Mouse (Mus musculus): ENCODE measurements around the gene Slc39a7.
"Not testable (repeated sequence)": the region's sequence is repeated elsewhere in the genome, so short reads cannot be mapped to it uniquely, and the experiment has no call there.

The Slc39a7 gene

DNA sequence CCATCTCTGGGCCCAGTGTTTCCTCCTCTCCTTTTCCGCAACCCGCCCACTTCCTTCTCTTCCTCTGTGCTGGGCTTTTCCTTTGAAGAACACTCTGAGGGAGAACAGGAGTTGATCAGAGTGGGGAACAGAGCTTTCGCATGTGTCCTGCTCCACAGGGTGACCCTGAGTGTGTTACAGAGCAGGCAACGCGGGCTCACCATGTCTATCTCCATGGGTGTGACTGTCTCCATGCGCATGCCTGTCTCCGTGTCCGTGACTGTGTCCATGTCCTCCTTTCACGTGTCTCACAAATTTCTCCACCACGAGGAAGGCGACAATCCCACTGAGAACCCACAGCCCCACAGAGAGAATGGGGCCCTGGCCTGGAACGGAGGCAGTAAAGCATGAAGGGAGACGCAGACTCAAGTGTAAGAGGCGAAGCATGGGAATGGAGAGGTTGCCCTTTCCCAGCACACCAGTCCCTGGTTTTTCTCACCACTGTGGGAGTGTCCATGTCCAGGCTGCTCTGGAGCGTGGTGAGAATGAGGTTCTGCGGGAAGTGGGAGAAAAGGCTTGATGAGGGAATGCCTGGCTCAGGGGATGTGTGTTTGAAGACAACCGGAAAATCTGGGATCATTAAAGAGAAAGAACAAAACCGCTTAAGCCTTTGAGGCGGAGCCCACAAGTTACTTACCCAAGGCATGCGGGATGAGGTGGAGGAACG is 1.4 kb downstream of the Slc39a7 start:
- peak; percentile 17 for DNase-seq (ENCODE audit: low spot score)

DNA sequence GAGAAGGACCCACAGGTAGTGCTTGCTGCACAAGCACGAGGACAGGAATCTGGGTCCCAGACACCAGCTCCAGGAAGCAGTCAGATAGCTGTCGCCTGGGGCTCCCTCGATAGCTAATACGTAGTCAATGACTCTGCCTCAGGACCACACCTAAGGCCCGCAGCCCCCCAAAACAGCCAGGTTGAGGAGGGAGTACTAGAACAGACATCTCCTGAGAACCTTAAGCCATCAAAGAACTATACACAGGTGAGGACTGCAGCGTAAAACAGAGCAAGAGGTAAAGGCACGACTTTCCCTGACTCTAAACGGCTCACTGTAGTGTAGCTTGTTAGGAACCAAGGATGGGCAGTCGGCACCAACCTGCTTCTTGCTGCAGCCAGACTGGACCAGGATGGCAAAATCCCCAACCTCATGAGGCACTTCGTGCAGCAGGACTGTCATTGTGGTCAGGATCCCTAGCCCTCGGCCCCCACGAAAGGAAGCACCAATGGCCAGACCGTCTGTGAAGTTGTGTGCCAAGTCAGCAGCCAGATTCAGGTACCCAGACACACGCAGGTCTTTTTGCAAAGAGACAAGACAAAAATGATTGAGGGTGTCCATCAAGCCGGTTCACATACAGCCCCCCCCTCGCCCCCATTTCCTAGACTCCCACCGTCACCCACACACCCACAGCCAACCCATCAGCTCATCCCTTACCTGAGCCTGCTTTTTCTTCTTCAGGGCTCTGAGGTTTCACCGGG is 2.2 kb downstream of the Slc39a7 start:
- no peak for DNase-seq (ENCODE audit: low spot score)

DNA sequence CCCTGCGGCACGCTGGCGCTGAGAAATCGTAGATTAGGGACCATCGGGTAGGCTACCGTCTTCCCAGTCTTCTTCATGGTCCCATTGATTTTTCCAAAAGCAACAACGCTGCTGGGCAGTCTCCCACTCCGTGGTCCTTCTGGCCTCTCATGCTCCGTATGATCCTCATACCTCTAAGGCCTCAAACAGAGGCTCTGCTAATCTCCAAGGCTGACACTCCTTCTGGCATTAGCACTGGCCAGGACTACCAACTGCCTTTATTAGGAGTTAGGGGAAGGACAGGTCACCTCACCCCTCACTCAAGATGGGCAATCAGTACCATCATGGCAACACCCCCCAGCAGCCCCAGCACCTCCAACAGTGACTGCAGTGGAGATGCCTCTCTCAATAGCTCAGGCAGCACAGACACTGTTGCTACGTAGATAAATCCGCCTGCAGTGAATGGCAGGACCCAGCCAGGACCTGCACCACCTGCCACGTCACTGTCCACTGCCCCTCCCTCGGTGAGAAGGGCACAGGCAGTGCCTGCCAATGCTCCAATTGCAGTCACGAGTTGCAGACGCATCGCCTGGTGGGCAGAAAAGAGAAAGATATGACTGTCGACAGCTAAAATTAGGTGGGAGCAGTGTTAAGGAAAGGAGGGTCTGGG is 2.9 kb downstream of the Slc39a7 start:
- no peak for DNase-seq (ENCODE audit: low spot score)

DNA sequence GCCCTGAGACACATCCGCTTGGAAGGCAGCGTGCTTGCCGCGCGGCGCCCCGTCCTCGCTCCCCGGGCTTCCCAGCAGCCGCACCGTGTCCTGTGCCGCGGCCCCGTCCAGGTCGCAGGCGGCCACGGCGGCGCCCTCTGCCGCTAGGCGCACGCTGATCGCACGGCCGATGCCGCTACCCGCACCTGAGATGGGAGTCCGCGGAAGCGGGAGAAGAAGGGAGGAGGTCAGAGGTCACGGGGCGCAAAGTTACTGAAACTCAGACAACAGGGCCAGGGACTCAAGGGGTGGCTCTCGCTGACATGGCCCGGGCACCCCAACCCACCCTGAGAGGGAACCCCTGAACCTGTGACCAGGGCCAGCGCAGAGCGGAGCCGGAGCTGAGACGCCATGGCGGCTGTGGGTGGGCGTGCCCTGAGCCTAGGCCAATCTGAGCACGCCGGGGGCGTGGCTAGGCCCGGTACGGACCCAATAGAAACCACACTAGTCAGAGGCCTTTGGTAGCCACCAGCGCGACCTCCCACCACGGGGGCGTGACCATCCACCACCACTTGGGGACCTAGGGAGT is 3.7 kb downstream of the Slc39a7 start, which contains the start of gene H2-Ke6:
Gene H2-Ke6, minus strand, starts transcription at position 405 of the 568 bp plus-strand sequence.
- DNase-seq (ENCODE audit: low spot score) = peak; percentile 95

DNA sequence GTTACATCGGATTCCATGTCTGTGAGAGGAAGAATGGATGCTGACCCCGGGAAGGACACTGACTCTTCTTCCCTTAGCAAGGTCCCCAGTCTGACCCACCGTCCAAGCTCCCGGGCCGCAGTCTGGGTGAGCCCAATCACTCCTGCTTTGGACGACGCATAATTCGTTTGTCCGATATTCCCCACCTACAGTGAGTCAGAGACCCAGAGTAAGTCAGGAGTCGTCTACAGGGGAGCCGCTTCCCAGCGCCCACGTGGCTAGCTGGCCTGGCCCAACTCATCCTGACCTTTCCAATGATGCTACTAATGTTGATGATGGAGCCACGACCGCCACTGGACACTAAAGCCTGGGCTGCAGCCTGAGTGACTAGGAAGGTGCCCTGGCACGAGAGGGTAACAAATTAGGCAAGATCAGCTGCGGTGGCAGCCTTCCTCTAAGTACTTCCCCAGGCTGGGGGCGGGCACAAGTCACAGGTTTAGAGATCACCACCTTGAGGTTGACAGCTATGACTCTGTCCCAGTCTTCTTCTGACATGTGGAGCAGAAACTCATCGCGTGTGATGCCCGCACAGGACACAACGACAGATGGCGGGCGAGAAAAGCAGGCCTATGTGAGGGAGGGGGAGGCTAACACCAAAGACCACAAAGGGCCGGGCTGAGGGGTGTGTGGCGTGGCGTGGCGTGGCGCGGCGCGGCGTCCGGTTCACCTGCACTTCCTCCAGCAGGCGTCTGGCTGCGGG is 4.4 kb downstream of the Slc39a7 start:
- peak; percentile 26 for DNase-seq (ENCODE audit: low spot score)

DNA sequence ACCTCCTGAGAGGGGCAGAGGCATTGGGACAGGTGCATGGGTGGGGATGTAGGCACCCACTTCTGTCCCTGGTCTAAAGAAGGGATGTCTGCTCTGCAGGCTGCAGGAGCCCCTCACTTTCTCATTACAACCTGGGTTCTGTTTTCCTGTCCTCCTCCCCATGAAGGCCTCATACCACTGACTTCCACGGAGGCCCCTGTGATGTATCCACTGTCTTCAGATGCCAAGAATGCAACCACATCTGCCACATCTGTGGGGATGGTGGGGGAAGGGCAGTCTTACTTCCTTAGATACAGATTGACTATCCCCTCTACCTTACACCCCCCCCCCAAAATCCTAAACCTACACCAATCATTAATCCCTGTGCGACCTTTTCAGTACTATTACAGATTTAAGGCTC is 5.3 kb downstream of the Slc39a7 start:
- peak; percentile 11 for DNase-seq (ENCODE audit: low spot score)

DNA sequence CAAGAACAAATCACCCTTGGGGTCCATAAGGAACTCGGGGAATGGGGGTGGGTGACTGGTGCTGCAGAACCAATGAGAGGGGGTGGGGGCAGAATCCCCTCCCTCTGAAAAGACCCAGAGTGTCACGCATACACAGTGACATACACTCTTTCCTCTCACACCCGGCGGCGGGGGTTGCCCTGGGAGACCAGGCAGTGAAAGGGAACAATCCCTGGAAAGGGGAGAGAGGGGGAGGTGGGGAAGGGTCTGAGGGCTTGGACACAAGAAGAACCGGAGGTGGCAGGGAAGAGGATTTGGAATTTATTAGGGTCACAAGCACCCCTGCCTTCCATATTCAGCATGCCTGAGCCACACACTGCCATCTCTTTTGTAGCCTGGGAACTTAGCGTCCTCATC is 5.7 kb downstream of the Slc39a7 start:
- DNase-seq (ENCODE audit: low spot score) = no peak

DNA sequence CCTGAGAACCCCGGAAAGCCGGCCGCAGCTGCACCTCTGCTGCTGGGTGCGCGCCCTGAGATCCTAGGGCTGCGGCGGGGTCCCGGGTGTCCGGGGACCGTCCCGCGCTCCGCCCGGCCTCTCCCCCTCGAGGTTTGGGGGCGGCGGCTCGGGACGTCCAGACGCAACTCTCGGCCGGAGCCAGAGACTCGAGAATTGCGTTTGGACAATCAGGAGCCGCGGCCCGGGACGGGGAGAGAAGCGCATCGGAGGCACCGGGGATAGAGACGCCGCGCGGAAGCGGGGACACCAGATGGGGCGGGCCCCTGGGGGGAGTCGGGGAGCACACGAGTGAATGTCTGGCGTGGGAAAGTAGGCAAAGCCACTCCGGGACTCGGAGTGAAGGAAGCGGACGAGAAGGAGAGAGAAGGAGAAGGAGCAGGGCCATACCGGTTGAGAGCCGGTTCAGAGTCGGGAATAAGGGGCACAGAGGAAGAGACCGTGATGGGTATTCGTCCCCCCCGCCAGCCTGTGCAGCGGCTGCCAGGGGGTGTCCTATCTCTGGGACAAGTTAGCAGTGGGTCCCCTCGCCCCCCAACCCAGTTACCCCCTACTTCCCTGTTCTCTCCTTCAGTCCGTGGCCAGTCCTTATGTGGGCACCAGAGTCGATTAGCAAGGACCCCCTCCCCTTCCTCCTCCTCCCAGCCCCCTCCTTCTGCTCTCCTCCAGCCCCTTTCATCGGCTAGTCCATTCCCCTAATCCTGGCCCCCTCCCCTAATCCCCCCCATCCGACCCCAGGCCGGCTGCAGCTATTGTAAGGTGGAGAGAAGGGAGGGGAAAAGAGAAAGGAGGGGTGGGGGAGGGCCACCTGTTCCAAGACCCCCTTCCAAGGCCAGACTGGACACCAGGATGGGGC is 6.4 kb downstream of the Slc39a7 start:
- DNase-seq (ENCODE audit: low spot score) = no peak

DNA sequence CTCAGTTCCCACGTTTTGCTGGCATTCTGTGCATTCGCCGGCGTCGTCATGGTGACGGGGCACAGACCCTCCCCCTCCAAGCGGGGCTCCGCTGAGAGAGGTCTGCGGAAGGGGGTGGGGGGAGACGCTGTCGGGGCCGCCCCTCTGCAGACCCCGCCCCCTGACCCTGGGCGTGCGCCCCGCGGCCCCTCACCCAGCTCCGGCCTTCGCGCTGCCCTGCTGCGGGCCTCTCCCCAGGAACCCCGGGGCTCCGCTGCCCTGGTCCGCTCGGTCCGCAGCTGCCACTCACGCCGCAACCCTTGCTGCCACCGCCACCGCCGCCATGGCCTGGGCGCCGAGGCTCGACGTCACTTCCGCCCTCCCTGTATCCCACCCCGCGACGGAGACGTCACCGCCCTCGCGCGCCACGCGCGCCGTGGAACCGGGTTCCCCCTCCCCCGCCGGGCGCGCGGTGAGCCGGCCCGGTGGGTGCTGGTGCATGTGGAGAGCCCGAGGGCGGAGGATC is 7.1 kb downstream of the Slc39a7 start, which contains the start of gene Ring1:
Gene Ring1, minus strand, starts transcription at position 364 of the 505 bp plus-strand sequence.
- DNase-seq (ENCODE audit: low spot score) = peak; percentile 88

DNA sequence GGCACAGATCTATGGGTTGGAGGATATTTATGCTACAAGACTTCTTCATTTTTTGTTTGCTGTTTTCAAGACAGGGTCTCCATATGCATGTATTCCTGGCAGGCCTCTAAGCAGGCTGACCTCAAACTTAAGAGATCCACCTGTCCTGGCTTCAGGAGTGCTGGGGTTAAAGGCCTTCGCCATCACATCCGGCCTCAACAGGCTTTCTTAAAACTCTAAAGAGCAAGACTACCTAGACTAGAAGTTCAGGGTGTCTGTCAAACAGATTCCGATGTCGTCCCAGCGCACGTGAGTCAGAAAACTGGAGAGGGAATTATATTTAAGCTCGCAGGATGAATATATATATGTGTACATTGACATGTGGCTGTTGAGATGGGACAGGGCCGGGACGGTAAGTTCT is 7.8 kb downstream of the Slc39a7 start:
- DNase-seq (ENCODE audit: low spot score) = no peak

DNA sequence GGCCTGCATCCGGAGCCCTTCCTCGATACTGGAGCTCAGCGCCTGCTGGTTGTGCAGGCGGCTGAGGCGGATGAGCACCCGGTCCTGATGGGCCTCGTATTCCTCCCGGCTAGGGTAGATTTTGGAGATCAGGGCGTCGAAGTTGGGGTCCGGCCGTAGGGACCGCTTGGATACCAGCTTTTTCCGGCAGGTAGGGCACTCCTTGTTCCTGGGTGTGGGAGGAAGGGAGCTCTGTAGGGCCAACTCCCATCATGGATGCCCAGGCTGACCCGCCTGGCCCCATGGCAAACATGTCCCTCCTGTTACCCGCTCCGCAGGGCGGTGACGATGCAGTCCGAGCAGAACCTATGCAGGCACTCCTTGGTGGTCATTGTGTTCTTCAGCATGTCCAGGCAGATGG is 8.5 kb downstream of the Slc39a7 start:
- DNase-seq (ENCODE audit: low spot score) = peak; percentile 25

DNA sequence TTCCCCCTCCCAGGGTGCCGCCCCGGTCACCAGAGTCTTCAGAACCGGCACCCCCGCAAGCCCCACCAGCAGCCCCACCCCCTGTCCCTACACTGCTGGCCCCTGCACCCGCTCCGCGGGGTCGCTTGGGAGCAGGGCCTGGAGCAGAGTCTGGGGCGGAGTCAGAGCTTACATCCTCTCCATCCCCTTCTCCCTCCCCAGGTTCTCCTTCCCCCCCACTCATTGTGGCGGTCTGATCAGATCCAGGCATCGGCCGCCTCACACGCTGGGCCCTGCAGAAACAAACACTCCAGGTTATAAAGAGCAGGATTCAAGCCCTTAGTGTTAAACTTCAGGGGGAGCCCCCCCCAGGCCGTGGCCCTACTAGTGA is 9.1 kb downstream of the Slc39a7 start:
- DNase-seq (ENCODE audit: low spot score) = no peak

DNA sequence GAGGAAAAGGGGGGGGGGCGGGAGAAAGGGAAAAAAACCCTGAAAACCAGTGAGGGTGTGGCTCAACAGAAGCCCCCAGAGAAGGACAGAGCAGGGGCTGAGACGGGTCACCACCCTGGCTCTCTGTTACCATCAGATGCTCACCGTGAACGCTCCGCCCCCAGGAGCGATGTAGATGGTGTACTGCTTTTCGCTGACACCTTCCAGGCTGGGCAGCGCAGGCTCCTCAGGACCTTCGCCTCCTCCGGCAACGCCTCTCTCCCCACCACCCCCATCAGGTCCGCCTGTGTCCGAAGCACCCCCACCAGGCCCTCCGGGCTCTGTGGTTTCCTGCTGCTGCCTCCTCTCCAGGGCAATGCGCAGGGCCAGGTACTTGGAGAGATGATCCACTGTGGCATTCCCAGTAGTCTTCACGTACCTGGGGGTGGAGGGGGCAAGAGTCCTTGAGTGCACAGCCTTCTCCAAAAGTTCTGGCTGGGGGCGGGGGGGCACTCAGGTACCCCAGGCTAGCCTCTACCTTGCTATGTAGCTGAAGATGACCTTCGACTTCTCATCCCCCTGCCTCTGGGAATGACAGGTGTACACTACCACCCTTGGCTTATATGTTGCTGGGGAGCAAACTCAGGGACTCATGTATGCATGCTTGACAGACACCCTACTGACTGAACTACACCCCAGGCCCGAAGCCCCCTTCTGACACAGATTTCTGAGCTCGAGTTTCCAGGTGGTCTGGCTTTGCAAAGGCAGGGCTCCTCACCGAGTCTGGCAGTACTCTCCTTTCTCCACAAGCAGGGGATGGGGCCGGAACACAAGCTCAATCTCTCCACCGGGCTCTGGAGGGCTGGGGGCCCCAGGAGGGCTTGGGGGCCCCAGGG is 9.7 kb downstream of the Slc39a7 start:
- no peak for DNase-seq (ENCODE audit: low spot score)

DNA sequence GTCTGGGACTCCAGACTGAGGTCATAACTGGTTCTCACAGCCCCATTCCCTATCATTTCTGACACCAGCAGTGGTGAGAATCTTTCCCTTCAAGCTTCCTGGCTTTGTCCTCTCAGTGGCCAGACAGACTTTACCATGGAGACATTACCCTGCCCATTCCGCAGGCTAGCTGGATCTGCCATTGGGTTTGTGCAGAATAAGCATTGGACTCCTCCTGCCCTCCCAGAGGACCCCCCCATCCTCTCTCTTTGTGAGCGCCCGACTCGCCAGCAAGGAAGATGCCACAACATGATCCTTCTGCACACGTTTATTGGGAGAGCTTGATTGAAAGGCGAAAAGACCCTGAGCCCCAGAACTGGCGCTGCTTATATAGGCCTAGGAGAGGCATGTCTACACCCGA is 18.0 kb downstream of the Slc39a7 start:
- no peak for DNase-seq (ENCODE audit: low spot score)

DNA sequence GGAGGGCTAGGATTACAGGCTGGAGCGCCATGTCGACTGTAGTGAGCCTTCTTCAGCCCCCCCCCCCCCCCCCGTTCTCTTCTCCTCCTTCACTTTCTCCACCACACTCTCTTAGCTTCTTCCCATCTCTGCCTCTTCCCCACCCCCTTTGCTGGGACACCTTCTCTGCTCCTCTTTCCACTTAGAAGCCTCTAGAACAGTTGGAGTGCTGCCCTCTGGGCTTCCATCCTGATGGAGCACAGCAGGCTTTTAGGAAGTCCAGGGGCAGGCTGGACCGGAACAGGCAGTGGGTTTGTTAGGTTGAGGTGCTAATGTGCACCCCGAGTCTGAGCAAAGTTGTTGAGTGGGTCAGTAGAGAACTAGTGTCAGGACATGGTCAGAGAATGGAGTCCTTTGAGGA is 21.3 kb downstream of the Slc39a7 start:
- no peak for DNase-seq (ENCODE audit: low spot score)

DNA sequence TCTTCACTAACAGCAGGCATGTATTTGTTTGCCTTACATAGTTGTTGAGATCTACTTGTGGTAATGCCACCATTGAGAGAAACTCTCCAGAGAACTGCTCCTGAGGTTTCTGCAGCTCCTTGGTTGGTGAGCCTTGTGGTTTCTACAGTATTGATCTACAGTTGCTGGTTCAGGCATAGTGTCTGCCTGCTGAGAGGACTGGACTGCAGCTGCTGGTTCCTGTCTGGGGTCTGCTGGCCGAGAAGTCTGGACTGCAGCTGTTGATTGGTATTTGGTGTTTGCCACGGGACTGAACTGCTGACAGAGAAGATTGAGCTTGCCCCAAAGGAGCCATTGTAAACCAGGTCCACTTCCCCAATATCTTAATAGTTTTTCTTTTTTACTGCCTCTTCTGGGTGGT is 24.9 kb downstream of the Slc39a7 start:
- DNase-seq (ENCODE audit: low spot score) = no peak

DNA sequence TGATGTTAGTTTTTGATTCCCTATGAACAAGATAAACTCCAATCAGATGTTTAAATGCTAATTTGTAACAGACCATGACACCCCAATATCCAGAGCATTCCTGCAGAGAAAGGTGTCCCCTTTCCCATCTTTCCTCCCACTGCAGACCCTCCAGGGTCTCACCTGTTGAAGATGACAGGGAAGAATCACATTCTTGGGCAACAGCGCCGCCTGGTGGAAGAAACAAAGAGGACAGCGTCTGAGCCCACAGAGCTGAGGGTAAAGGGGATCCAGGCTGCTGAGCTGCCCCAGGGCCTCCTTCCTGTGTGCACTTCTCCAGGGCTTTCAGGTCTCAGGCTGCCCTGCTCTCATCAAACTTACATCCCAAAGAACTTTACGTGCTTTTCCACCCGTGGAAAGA is 28.1 kb downstream of the Slc39a7 start:
- peak; percentile 23 for DNase-seq (ENCODE audit: low spot score)

DNA sequence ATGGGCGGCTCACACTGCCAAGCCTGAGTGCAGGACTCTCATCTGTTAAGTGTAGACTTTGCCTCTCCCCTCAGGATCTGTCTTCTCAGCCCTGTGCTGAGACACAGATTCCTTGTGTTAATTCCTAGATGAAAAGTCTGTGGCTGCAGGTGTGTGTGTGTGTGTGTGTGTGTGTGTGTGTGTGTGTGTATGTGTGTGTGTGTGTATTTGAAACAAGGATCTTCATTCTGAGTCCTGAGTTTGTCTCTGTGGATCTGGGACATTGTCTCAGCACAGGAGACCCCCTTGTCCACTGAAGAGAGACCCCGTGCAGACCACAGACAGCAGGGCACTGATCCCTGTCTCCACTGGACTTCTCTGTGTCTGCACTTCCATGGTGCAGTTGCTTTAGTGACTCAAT is 30.7 kb downstream of the Slc39a7 start:
- DNase-seq (ENCODE audit: low spot score) = not testable (repeated sequence)

DNA sequence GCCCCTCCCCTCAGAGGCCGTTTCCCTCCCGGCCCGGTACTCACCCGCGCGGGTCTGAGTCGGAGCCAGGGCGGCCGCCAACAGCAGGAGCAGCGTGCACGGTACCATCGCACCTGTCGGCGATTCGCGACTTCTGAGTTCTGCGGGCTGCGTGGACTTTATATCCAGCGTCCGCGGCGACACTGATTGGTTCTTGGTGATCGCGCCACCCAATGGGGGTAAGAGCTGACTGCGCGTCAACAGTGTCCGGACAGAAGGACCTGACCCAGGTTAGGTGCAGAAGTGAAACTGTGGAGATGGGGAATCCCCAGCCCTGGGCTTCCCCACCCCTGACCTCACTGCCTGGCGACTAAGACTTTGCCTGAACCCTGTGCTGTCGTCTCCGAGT is 31.3 kb downstream of the Slc39a7 start, which contains the start of gene H2-K1:
Gene H2-K1, minus strand, starts transcription at position 198 of the 388 bp plus-strand sequence.
- DNase-seq (ENCODE audit: low spot score) = peak; percentile 88
